11 mouse cellular contexts compared by ENCODE assay signal in the genomic region with DNA sequence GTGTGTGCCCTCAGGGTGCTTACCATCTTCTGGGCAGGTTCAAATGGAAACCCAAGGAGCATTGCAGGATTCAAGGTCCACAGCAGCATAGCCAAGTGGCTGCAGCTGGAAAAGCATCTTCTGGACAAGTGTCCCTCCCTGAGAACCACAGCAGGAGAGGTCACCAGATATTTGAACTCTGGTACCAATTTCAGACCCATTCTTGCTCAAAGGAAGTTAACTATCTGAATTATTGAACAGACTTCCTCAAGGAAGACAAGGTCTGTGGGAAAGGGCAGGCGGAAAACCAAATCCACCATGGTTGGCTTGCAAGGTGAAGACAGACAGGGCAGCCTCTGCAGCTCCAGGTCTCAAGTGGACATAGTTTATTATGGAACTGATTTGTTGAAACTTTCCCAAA.
"Had no signal": no experiment of that assay in that cellular context is flagged by ENCODE, and none has a peak within 500 bp of the region (broad histone marks: within the 10 kb centered on the region; RNA-seq: fewer than 3 reads in every experiment).

No protein-coding gene starts in this region.

- H3K4me2 ChIP-seq: liver, embryonic 11.5 days; liver, embryonic 15.5 days had no signal

- H3K9me3 ChIP-seq: limb, embryonic 10.5 days; liver, embryonic 15.5 days had no signal

- H3K4me3 ChIP-seq: left cerebral cortex, adult 2 months; limb, embryonic 10.5 days; liver, embryonic 15.5 days had no signal

- H3K27me3 ChIP-seq: liver, embryonic 15.5 days had no signal

- H3K9ac ChIP-seq: liver, embryonic 15.5 days had no signal

- H3K36me3 ChIP-seq: limb, embryonic 10.5 days; liver, embryonic 15.5 days had no signal

- ATAC-seq: lung, postnatal 0 days had no signal

- DNase-seq: kidney, adult 8-10 months; kidney, postnatal 25 days; lung, adult 2 months; lung, postnatal 36 days; thymus, adult 18-20 months; thymus, postnatal 14 days had no signal

- H3K27ac ChIP-seq: left cerebral cortex, adult 2 months; limb, embryonic 10.5 days; liver, embryonic 15.5 days had no signal
